Mouse (Mus musculus): ENCODE measurements around the gene Notch2. TPM values are rescaled to one million over a fixed set of nuclear protein-coding genes. Genes with fewer than 3 reads are reported as not detected.

The Notch2 gene
- total RNA-seq, 2 experiments from 2014 or later, result 12.9 to 15.3 TPM

GRCm38 (mm10) chr3:98025921-98026880 lies 12.9 kb downstream of the Notch2 start:
- no peak for DNase-seq (ENCODE audit: low spot score in 2 of 2)
- intact Hi-C loops (cut with DNase I), result no loop called here

- intact Hi-C loops (cut with DNase I), result no loop called here
- no peak for DNase-seq (ENCODE audit: low spot score in 2 of 2)
Observed at GRCm38 (mm10) chr3:98027371-98027774, 14.0 kb downstream of the Notch2 start.

GRCm38 (mm10) chr3:98028072-98028471 lies 14.7 kb downstream of the Notch2 start:
- intact Hi-C loops (cut with DNase I), result no loop called here
- no peak for DNase-seq (ENCODE audit: low spot score in 2 of 2)

GRCm38 (mm10) chr3:98028936-98029335 lies 15.6 kb downstream of the Notch2 start:
- intact Hi-C loops (cut with DNase I), result no loop called here
- DNase-seq (ENCODE audit: low spot score in 2 of 2), result no peak

- DNase-seq (ENCODE audit: low spot score in 2 of 2), result no peak
- intact Hi-C loops (cut with DNase I), result no loop called here
Observed at GRCm38 (mm10) chr3:98031104-98031503, 17.8 kb downstream of the Notch2 start.

DNA sequence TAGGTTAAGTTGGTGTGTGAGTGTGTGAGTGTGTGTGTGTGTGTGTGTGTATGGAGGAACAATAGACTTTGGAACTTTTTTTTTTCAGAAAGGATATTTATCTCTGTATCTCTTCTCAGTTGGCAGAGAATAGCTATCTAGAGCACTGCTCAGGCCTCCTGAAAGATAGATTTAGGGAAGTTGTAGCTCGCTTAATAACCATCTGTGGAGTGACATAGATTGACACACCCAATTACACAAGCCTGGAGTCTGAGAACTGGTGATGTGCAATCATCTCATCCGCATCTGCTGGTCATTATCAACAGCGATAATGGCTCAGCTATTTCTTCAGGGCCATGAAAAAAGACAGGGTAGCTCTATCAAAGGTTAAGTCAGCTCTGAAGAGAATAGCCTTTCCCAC lies 18.9 kb downstream of the Notch2 start:
- no peak for DNase-seq (ENCODE audit: low spot score in 2 of 2)
- intact Hi-C loops (cut with DNase I), result no loop called here

- no peak for DNase-seq (ENCODE audit: low spot score in 2 of 2)
- intact Hi-C loops (cut with DNase I), result no loop called here
Observed at GRCm38 (mm10) chr3:98032944-98033343, 19.6 kb downstream of the Notch2 start.

DNA sequence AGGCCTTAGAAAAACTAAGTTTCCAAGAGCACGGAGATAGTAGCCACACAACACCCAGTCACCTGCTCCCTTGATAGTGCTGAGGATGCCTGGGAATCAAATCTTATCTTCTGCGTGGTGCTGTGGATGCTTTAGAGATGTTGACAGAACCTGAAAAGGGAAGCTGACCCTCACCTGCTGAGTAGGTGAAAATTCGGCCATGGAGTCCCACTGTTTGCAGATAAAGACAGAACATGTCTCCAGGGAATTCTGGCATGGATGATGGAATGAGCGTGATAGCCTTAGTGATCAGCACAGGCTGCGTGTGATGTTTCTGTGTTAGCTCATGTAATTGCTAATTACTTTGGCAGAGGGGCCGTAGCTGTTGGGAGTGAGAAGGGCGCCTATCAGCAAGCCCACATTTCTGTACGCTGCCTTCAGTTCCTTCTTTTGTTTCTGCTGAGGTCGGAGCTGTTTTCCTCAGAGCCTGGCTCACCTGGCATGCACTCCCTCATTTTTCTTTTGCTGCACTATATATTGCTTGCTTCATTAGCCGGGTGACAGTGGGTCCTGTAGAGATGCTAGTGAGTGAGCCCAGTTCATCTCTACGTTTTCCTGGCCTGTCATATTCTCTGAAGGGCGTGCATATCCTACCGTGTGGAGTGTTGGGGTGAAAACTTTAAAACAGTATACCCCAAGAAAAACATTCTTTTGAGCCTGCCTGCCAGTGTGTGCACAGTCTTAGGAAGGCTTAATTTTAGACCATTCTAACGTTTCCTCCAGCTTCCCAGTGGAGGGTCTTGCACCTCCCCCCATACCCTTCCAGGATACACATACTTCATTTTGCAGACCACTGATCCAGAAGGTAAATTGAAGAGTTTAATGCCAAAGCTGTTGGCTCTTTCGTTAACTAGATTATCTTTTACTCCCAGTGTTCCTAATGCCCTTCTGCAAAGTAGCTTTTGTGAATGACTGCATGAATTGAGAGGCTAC lies 21.6 kb downstream of the Notch2 start:
- intact Hi-C loops (cut with DNase I), result no loop called here
- DNase-seq (ENCODE audit: low spot score in 2 of 2), result no peak

GRCm38 (mm10) chr3:98036161-98036560 lies 22.8 kb downstream of the Notch2 start:
- intact Hi-C loops (cut with DNase I), result no loop called here
- no peak for DNase-seq (ENCODE audit: low spot score in 2 of 2)

- intact Hi-C loops (cut with DNase I), result no loop called here
- no peak for DNase-seq (ENCODE audit: low spot score in 2 of 2)
Observed at GRCm38 (mm10) chr3:98037151-98037550, 23.8 kb downstream of the Notch2 start.

DNA sequence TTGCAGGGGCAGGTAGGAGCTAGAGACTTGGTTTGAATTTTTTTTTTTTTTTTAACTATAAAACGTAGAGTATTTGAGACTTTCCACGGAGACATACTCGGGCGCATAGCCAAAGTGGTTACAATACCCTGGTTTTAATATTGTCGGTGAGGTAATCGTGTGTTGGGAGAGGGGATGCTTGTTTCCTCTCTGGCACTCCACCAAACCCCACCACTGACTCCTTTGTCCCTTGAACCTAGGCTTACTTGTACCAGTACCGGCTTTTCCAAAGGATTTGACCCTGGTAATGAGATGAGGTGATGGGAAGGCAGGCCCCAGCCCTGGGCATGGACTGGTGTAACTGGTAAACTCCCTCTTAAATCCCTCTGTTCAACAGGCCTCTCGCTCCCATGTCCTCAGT lies 25.3 kb downstream of the Notch2 start:
- no peak for DNase-seq (ENCODE audit: low spot score in 2 of 2)
- intact Hi-C loops (cut with DNase I), result no loop called here

- DNase-seq (ENCODE audit: low spot score in 2 of 2), result no peak
- intact Hi-C loops (cut with DNase I), result no loop called here
Observed at GRCm38 (mm10) chr3:98039223-98039622, 25.9 kb downstream of the Notch2 start.

DNA sequence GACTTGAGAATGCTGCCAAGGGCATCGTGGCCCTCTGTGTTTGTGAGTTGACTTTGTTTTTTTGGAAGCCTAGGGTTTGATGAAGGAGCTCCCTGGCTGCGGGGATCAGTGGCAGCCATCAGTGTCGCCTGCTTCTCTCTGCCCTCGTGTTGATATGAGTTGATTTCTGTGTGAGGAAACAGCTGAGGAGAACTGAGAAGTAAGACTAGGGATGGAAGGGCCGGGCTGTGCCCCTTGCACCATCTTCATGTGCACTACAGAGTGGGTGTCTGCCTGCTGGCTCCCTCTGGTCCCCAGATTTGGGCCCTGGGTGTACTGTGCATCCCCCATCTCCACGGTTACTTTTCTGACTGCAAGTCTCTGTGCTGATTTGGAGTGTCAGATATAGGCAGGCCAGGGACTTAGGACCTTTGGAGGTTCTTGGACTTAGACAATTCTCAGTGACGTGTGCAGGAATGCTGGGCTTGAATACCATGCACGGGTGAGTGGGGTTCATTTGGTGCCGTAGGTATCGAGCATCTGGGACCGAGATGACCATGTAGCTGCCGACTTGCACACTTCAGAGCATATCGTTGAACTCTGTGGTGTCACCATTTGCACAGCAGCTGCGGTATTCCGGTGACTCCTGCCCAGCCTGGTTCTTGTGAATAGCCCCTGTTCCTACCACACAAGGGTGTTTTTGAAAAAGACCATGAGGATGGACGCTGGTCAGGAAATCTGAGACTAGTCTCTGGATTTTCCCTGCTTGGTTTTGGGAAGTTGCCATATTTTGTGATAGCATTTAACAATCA lies 26.5 kb downstream of the Notch2 start:
- intact Hi-C loops (cut with DNase I), result no loop called here
- no peak for DNase-seq (ENCODE audit: low spot score in 2 of 2)

DNA sequence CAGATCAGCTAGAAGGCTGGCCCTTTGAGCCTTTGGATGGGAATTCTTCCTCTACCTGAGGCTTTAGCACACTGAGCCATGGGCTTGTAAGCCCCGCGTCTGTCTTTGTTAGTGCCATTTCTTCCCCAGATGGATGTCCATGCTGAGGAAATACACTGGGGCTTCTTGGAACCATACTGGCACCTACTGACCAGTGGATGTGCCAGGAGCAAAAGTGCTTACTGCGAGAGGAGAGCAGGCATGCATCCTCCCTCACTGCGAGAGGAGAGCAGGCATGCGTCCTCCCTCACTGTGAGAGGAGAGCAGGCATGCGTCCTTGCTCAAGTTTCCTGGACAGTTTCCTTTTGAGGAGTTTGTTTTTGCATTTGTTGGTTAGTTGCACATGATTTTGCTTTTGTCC lies 27.5 kb downstream of the Notch2 start:
- intact Hi-C loops (cut with DNase I), result no loop called here
- no peak for DNase-seq (ENCODE audit: low spot score in 2 of 2)

DNA sequence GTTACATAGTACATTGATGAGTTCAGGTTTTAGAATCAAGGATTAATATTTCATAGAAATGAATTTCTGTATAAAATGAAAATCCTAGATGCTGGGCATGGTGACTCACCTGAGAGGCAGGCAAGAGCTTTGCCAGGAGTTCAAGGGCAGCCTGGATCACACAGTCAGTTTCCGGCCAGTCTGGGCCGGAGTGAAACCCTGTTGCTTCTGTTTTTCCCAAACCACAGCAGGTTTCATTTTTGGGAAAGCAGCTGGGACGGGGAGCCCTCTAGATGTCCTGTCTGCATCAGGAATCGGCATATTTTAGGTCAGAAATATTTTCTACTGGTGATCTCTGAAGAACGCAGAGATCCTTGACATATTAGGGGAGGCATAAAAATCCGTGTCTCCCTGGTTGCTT lies 29.0 kb downstream of the Notch2 start:
- intact Hi-C loops (cut with DNase I), result no loop called here
- DNase-seq (ENCODE audit: low spot score in 2 of 2), result no peak

DNA sequence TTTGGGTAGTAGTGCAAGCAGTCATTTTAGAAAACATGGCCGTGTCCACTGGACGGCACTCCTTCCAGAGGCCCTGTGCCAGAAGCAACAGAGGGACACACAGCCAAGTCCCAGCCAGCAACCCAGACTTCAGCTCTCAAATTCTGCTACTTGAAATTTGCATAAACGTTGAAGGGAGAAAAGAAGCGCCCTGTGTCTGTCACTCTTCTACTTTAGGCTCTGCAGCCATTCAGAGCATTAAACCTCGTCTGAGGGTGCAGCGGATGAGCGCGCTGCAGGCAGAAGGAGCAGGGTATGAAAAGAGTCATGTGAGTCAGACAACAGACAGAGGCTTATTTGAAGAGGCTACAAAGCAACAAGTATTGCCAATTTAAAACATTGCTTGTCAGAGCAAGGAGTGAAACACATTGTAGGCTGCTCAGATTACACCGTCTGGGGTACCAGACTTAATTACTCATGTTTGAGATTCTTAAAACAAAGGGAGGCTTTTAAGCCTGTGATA lies 29.7 kb downstream of the Notch2 start:
- intact Hi-C loops (cut with DNase I), result no loop called here
- peak; percentile 36 to 55 for DNase-seq (ENCODE audit: low spot score in 2 of 2)

- intact Hi-C loops (cut with DNase I), result no loop called here
- no peak for DNase-seq (ENCODE audit: low spot score in 2 of 2)
Observed at GRCm38 (mm10) chr3:98043669-98044068, 30.3 kb downstream of the Notch2 start.

- intact Hi-C loops (cut with DNase I), result no loop called here
- no peak for DNase-seq (ENCODE audit: low spot score in 2 of 2)
Observed at GRCm38 (mm10) chr3:98044768-98045368, 31.5 kb downstream of the Notch2 start.
